Mouse (Mus musculus) Patski (cell line): ENCODE measurements around the gene Gm20388. TPM values are rescaled to one million over a fixed set of nuclear protein-coding genes. Genes with fewer than 3 reads are reported as not detected.

Source experiments
- ATAC-seq: fragments of 100-300 bp; one replicate; pipeline ENCODE4 v1.8.0; 2021
- CTCF ChIA-PET: fragments of 350-600 bp; sonication (Branson Sonifier 250); formaldehyde crosslinking; loops from one replicate; lab custom pipeline; 2022; ENCODE audit warnings: inconsistent platforms; lab: Charles Lee
- POLR2A ChIA-PET: fragments of 350-600 bp; sonication (Branson Sonifier 250); formaldehyde crosslinking; loops from one replicate; lab custom pipeline; 2022; ENCODE audit warnings: antibody characterized with exemption, inconsistent platforms; lab: Charles Lee
- DNase-seq: peaks from one replicate; pipeline ENCODE4 v3.0.0-alpha.2; 2011; ENCODE audit warnings: low read depth, low spot score
- H3K27me3 ChIP-seq: fragments of 371-371 bp; one replicate; pipeline ENCODE4 v1.5.1; 2021
- CTCF ChIP-seq: fragments of 100-300 bp; IDR thresholded peaks from one replicate; pipeline ENCODE4 v1.5.1; 2021
- in situ Hi-C: fragments of 300-500 bp; cut with MboI; formaldehyde crosslinking; loops from 3 replicates; pipeline ENCODE4 v1.11.1; 2018; ENCODE audit warnings: low pct_unique_long_range_greater_than_20kb, mixed read lengths
- polyA plus RNA-seq: library from polyadenylated mRNA; unstranded; gene quantifications from one replicate; pipeline ENCODE4 v1.2.3, GENCODE M21; 2021

Gene Gm20388
- polyA plus RNA-seq, 1 experiment from 2014 or later, result 86.7 TPM

DNA sequence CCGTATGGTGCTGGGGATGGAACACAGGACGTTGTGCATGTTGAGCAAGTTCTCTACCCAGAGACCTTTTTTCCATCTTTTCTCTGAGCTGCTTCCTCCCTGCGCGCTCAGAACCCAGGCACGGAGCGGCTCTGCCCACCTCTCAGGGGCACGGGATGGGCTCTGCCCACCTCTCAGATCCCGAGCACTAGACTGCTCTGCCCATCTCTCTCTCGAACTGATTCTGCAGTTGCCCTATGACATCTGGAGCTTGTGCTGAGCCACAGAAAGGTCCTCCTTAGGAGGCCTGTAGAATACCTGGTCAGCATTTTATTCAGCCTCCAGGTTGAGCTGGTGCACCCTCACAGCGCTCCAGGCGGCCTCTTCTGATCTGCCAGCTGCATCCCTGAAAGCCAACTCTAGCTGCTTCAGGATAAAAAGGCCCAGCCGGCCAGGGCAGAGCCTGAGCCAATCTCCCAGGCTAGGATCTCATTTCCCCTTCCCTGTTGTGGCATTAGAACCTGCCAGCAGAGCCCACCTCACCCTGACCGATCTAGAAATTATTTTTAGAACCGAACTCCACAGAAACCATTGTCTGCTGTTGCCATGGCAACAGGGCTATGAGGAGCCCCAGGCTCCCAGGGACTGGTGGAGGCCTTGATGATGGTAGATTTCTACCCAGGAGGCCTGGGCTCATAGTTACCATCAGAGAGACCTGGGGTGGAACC, 1777.0 kb downstream of the Gm20388 start:
- no peaks in the 10 kb centered on the region for H3K27me3 ChIP-seq
- ATAC-seq (no peak), DNase-seq (no peak)
- no peak for TF ChIP-seq CTCF
- POLR2A ChIA-PET, result interaction anchor here (0.8 kb wide), 1 partner anchor 9 kb away, joined by 4 read pairs; no protein-coding TSS in a partner anchor
- in situ Hi-C loops, result no loop called here
- CTCF ChIA-PET, result no interaction called here

DNA sequence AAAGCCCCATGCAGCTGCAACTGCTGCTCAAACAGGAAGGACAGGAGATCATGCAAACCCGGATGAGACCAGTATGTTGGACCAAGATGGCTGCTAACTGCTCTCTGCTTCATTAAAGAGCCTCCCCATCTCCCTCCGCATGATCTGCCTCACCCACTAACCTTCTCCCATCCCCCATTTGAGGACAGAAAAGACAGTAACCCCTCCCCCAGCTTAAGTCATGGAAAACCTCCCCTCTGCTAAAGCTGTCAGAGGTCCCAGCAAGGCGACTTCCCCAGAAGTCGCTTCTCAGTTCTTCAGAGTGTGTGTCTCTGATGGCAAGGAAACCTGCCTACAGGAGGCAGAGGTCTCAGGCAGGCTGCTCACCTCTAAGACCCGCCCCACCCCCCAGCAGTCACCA, 1777.9 kb downstream of the Gm20388 start:
- ATAC-seq (no peak), DNase-seq (no peak)
- no peak for TF ChIP-seq CTCF
- CTCF ChIA-PET, result no interaction called here
- in situ Hi-C loops, result no loop called here
- POLR2A ChIA-PET, result no interaction called here
- H3K27me3 ChIP-seq, result no peaks in the 10 kb centered on the region

DNA sequence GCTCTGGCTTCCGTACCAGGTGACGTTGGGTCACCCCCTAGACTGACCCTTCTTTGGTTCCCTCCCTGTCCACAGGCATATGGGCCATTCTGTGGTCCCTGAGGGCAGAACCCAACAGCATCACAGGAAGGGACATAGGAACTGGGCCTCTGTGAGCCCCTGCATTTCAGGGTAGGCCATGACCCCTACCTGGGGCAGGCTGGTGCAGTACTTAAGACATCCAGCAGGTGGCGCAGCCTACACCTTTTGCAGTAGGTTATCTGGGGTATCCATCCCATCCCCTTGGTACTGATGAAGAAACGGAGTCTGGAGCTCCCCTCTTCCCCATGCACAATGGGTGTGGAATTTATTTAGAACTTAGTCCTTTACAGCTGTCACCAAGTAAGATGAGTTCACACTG, 1783.8 kb downstream of the Gm20388 start:
- no peaks in the 10 kb centered on the region for H3K27me3 ChIP-seq
- no peak for TF ChIP-seq CTCF
- POLR2A ChIA-PET, result no interaction called here
- ATAC-seq (no peak), DNase-seq (no peak)
- in situ Hi-C loops, result no loop called here
- CTCF ChIA-PET, result interaction anchor here (1.0 to 1.9 kb wide), 2 partner anchors 9 to 136 kb away, joined by 3 to 6 read pairs; no protein-coding TSS in a partner anchor

DNA sequence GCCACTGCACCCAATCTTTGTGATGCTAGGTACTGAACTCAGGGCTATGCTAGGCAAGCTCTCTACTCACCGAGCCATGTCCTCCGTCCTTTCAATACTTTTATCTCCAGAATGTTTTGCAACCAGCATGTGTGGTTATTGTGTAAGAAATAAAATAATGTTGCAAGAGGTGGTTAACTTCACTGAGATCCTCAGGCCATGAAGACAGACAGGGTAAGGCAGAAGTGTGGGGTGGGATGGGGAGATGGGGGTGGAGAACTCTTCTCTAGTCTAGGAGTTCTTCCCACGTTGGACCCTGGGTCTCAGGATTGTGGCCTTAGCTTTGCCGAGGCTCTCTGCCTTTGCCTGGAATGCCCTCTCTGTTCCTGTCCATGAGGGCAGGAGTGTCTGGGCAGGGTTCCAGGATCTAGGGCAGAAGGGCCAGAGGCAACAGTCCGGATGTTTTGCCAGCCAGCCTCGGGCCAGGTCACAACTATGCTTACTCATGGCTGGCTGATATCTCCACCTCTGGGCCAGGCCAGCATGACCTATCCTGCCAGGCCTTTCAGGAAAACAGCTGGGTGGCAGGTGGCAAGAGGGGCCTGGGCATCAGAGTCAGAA, 1785.0 kb downstream of the Gm20388 start:
- CTCF ChIA-PET, result interaction anchor here (1.0 to 1.9 kb wide), 2 partner anchors 11 to 135 kb away, joined by 3 to 6 read pairs; no protein-coding TSS in a partner anchor
- peak; percentile 53 for DNase-seq

DNA sequence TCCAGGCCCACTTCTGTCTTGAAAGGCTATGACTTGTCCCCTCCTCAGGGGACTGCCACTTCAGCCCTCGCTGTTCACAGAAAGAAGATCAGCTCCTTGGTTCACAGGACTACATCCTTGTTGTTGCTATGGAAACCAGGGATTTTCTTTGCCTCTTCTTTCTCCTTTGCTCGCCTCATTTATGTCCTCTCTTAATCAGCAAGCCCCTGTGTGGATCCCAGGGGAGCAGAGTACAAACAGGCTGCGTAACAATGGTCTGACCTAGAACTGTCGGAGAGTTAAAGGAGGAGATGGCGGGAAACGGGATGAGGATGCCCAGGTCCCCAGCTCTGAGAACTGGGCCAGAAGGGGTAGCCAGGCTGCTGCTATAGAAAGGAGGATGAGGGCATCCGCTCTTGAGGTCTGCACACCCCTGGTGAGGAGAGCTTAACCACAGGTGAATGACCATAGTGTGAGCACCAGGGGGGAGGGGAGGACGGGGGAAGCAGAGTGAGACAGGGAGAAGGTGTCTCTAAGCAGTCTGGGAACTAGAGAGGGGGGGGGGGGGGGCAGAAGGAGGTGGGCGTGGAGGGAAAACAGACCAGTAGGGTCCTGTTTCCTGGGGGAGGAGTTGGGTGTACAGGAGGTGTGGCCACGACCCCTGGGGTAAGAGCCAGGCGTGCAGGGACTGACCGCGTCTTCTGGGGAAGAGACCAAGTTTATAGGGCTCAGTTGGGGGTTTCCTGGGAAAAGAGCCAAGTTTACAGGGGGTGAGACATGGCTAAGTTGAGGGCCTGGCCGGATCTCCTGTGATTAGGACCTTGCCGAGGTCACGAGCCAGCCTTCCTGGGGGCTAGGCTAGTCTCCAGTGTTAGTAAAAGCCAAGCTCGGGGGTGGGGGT, 1787.3 kb downstream of the Gm20388 start:
- DNase-seq (no peak), ATAC-seq (no peak)
- in situ Hi-C loops, result no loop called here
- H3K27me3 ChIP-seq, result no peaks in the 10 kb centered on the region
- ChIA-PET POLR2A (no interaction called here), CTCF (no interaction called here)
- TF ChIP-seq CTCF, result no peak

More for the DNA sequence above, 1785.0 kb downstream of the Gm20388 start:
- peak; percentile 70 for ATAC-seq
- H3K27me3 ChIP-seq, result no peaks in the 10 kb centered on the region
- POLR2A ChIA-PET, result no interaction called here
- in situ Hi-C loops, result no loop called here
- TF ChIP-seq CTCF, result no peak

DNA sequence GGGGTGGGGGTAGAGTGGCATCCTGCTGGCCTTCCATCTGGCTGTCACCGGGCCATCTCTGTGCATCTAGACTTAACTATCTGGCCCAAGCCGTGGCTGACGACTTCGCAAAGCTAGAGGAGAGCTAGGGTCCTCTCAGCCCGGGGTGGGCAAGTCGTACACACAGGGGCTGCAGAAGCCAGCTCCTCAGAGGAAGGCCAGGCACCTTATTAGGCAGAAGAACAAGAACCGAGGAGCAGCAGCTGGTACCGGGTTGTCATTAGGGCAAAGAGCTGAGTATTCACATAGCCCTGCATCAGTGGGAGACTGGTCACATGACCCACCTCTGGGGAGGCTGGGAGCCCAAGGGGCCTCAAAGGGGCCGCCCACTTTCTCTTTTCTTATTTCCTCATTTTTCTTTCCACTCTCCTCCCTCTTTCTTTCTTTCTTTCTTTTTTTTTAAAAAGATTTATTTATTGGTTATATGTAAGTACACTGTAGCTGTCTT, 1788.0 kb downstream of the Gm20388 start:
- DNase-seq (no peak), ATAC-seq (no peak)
- no peaks in the 10 kb centered on the region for H3K27me3 ChIP-seq
- in situ Hi-C loops, result no loop called here
- POLR2A ChIA-PET, result no interaction called here
- CTCF ChIA-PET, result no interaction called here
- TF ChIP-seq CTCF, result no peak

DNA sequence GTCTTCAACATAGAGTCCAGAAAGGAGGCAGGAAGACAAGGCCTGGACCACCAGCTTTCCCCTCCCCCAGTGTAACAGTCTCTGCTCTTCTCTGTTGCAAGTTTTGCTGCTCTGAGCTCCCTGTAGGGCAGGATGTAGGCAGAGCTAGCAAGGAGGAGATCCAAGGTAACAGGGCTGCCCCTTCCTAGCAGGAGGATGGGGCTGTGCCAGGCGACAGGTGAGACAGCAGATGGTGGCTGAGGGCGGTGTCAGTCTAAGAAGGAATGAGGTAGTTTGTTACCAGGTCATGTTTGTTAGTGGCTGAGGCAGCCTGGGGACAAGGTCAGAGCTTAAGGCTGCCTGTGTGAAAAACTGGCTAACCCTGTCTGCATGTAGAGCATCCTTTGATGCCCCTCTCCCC, 1789.3 kb downstream of the Gm20388 start:
- TF ChIP-seq CTCF, result no peak
- in situ Hi-C loops, result loop anchor here (25.0 kb wide), 1 partner anchor 237 kb away; the partner anchor contains the start of genes Banp and Car5a
- CTCF ChIA-PET, result no interaction called here
- POLR2A ChIA-PET, result no interaction called here
- DNase-seq, result no peak
- H3K27me3 ChIP-seq, result peaks cover 4% of the 10 kb centered on the region
- ATAC-seq, result no peak

DNA sequence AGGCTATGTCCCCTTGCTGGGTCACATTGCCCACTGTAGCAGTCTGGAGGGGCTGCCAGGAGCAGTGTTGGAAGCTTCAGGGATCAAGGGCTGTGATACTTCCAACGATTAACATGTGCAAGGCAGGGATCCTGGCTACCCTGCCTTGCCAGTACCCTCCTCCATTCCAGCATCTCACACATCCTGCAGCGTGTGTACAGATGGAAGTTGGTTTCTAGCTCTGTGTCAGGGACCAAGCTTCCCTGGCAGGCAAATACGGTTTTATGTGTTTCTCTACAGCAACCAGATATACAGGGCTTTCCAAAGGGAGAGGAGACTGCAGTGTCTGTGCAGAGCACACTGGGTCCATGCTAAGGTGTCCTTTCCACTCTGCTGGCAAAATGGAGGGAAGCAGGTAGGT, 1794.5 kb downstream of the Gm20388 start:
- no peak for TF ChIP-seq CTCF
- peaks cover 14% of the 10 kb centered on the region for H3K27me3 ChIP-seq
- in situ Hi-C loops, result loop anchor here (25.0 kb wide), 1 partner anchor 232 kb away; the partner anchor contains the start of genes Banp and Car5a
- ATAC-seq (no peak), DNase-seq (no peak)
- POLR2A ChIA-PET, result no interaction called here
- CTCF ChIA-PET, result no interaction called here

DNA sequence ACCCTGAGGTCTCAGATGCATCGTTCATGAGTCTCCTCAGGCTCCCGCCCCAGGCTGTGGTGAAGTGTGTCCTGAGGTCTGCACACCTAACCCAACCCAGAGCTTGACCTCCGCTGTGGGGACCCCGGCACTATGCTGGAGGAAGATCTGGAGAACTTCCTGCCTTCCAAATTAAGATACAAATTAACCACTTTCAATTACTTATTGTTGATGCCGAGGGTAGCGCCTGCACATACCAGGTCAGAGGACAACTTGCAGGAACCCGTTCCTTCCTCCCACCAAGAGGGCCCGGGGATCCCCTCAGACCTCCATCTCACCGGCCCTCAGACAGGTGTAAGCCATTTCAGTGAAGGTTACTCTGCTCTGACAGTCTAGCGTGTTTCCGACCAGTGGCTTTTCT, 1796.3 kb downstream of the Gm20388 start:
- peaks cover 17% of the 10 kb centered on the region for H3K27me3 ChIP-seq
- no peak for TF ChIP-seq CTCF
- ChIA-PET POLR2A (interaction anchor here (0.8 kb wide), 1 partner anchor 1688 kb away, joined by 4 read pairs; no protein-coding TSS in a partner anchor), CTCF (no interaction called here)
- ATAC-seq (no peak), DNase-seq (no peak)
- in situ Hi-C loops, result loop anchor here (25.0 kb wide), 1 partner anchor 230 kb away; the partner anchor contains the start of genes Banp and Car5a

DNA sequence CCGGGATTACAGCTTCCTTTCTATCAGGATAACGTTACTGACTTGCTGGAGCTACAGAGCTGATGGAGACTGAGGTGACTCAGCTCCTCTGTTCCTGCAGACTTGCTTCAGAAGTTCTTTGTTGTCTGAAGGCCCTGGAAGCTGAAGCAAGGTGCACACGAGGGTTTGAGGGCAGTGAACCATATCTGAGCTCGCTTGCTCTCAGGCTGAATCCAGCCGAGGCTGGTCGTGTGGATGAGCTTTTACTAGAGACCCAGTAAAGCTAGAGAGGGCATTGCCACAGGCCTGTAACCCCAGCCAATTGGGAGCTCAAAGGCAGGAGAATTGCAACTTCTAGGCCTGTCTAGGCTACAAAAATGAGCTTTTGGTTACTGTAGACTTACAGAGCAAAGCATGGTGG, 1797.8 kb downstream of the Gm20388 start:
- ChIA-PET CTCF (interaction anchor here (2.0 kb wide), 1 partner anchor 10 kb away, joined by 6 read pairs; no protein-coding TSS in a partner anchor), POLR2A (no interaction called here)
- DNase-seq (no peak), ATAC-seq (peak; percentile 29)
- in situ Hi-C loops, result loop anchor here (25.0 kb wide), 1 partner anchor 229 kb away; the partner anchor contains the start of genes Banp and Car5a
- TF ChIP-seq CTCF, result no peak
- H3K27me3 ChIP-seq, result peaks cover 23% of the 10 kb centered on the region
